Mouse (Mus musculus): ENCODE measurements around the gene Usp22.
"Not testable (repeated sequence)": the region's sequence is repeated elsewhere in the genome, so short reads cannot be mapped to it uniquely, and the experiment has no call there.

Gene Usp22

GRCm38 (mm10) chr11:61174821-61175658 lies at the start of gene Usp22:
Usp22 (minus strand) TSS chr11:61175055.
- DNase-seq (ENCODE audit: low spot score), result peak; percentile 100

- DNase-seq (ENCODE audit: low spot score), result no peak
Measured at GRCm38 (mm10) chr11:61224234-61224744, 49.4 kb upstream of the Usp22 start.

GRCm38 (mm10) chr11:61222971-61223745 lies 48.3 kb upstream of the Usp22 start:
- DNase-seq (ENCODE audit: low spot score), result no peak

- no peak for DNase-seq (ENCODE audit: low spot score)
Measured at GRCm38 (mm10) chr11:61222007-61222406, 47.2 kb upstream of the Usp22 start.

GRCm38 (mm10) chr11:61220156-61220881 lies 45.5 kb upstream of the Usp22 start:
- DNase-seq (ENCODE audit: low spot score), result peak; percentile 21

GRCm38 (mm10) chr11:61215936-61216335 lies 41.1 kb upstream of the Usp22 start:
- no peak for DNase-seq (ENCODE audit: low spot score)

- peak; percentile 5 for DNase-seq (ENCODE audit: low spot score)
Measured at GRCm38 (mm10) chr11:61212102-61212501, 37.2 kb upstream of the Usp22 start.

GRCm38 (mm10) chr11:61208316-61208715 lies 33.5 kb upstream of the Usp22 start:
- no peak for DNase-seq (ENCODE audit: low spot score)

GRCm38 (mm10) chr11:61207487-61208246 lies 32.8 kb upstream of the Usp22 start, which contains the start of gene Aldh3a1:
Aldh3a1 (plus strand) TSS chr11:61207537.
- DNase-seq (ENCODE audit: low spot score), result no peak

- no peak for DNase-seq (ENCODE audit: low spot score)
Measured at GRCm38 (mm10) chr11:61206136-61206535, 31.3 kb upstream of the Usp22 start.

- DNase-seq (ENCODE audit: low spot score), result no peak
Measured at GRCm38 (mm10) chr11:61205167-61205950, 30.5 kb upstream of the Usp22 start.

- DNase-seq (ENCODE audit: low spot score), result no peak
Measured at GRCm38 (mm10) chr11:61202810-61203209, 28.0 kb upstream of the Usp22 start.

GRCm38 (mm10) chr11:61202186-61202585 lies 27.3 kb upstream of the Usp22 start:
- DNase-seq (ENCODE audit: low spot score), result no peak

- no peak for DNase-seq (ENCODE audit: low spot score)
Measured at GRCm38 (mm10) chr11:61199620-61200362, 24.9 kb upstream of the Usp22 start.

GRCm38 (mm10) chr11:61197935-61198334 lies 23.1 kb upstream of the Usp22 start:
- DNase-seq (ENCODE audit: low spot score), result no peak

GRCm38 (mm10) chr11:61196616-61197353 lies 21.9 kb upstream of the Usp22 start:
- no peak for DNase-seq (ENCODE audit: low spot score)

- peak; percentile 88 for DNase-seq (ENCODE audit: low spot score)
Measured at GRCm38 (mm10) chr11:61193392-61193791, 18.5 kb upstream of the Usp22 start.

- no peak for DNase-seq (ENCODE audit: low spot score)
Measured at GRCm38 (mm10) chr11:61192779-61193178, 17.9 kb upstream of the Usp22 start.

- not testable (repeated sequence) for DNase-seq (ENCODE audit: low spot score)
Measured at GRCm38 (mm10) chr11:61192123-61192522, 17.3 kb upstream of the Usp22 start.
